Mouse (Mus musculus): ENCODE results near the gene Dgkh. TPM values are rescaled to one million over a fixed set of nuclear protein-coding genes. Genes with fewer than 3 reads are reported as not detected.

The Dgkh gene
- polyA plus RNA-seq, 1 experiment from 2014 or later = 3.1 TPM

DNA sequence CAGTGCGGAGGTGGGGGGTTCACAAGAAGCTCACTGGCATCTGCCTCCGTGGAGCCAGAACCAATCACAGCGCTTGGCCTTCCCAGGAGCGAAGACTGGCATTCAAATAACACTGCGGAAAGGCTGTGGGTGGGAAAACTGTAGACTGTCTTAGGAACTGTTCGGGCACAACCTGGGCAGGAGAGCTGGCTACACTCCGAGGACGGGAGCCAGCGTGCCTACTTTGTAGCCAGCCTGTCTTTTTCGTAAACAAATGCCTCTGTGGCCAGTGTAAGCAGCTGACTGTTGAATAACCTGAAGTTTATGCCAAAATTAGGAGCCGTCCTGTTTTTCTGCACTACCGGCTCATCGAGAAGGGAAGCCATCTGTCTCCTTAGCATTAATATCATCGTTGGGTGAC is 71.1 kb downstream of the Dgkh start:
- Histone ChIP-seq H3K27me3 (replicated peaks) (no peaks in the 10 kb centered on the region), H3K9me3 (0 out of 2 replicates have a peak, but pooled peaks cover 3% of the 10 kb centered on the region), H3K9ac (no peak overlapping the region), H3K4me1 (no peaks in the 10 kb centered on the region), H3K4me3 (no peak overlapping the region), H3K4me2 (no peak overlapping the region), H3K27ac (no peak overlapping the region), H3K36me3 (replicated peaks) (no peaks in the 10 kb centered on the region)
- WGBS = 95% methylated on average over 14 of the region's 14 CpGs
- no peak for ATAC-seq (replicated peaks)

- Histone ChIP-seq H3K4me3 (no peak overlapping the region), H3K9ac (no peak overlapping the region), H3K27me3 (replicated peaks) (no peaks in the 10 kb centered on the region), H3K4me2 (no peak overlapping the region), H3K27ac (no peak overlapping the region), H3K36me3 (replicated peaks) (no peaks in the 10 kb centered on the region), H3K9me3 (0 out of 2 replicates have a peak, but pooled peaks cover 3% of the 10 kb centered on the region), H3K4me1 (no peaks in the 10 kb centered on the region)
- WGBS = 97% methylated on average over 6 of the region's 6 CpGs
- ATAC-seq (replicated peaks) = no peak
Observed at GRCm38 (mm10) chr14:78658697-78659096, 73.9 kb downstream of the Dgkh start.

DNA sequence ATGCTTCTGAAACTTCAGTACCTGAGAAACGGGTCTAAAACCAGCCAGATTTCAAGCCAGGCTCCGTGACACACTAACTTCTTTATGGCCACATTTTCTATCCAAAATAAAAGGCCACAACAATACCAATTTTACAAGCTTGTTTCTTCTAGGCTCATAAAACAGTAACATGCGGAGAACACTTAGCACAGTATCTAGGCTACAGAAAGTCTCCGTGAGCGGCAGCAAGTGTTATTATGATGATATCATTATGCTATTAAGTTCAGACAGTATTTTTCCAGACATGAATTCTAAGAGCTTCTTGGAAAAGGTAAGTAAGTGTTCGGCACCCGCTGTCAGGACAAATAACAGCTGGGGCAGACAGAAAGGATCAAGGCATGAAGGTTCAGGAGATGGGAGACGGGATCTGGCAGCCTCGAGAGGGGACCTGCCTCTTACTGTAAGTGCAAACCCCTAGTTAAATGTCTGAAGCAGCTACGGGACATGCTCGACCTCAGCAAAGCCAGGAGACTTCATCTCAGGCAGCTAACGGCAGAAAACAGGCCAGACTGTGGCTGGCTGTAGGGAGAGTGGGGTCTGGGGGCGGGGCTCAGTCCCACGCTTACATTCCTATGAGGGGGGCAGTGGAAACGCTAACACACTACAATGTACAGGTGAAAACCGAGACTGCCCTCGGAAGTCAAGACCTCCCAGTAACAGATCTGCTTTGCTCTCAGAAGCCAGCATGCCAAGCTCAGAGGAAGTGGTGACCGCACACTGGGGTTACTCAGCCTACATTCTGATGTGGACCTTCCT is 75.5 kb downstream of the Dgkh start:
- no peak for ATAC-seq (replicated peaks)
- Histone ChIP-seq H3K27me3 (replicated peaks) (no peaks in the 10 kb centered on the region), H3K9ac (no peak overlapping the region), H3K9me3 (0 out of 2 replicates have a peak, but pooled peaks cover 3% of the 10 kb centered on the region), H3K27ac (no peak overlapping the region), H3K4me2 (no peak overlapping the region), H3K4me3 (no peak overlapping the region), H3K36me3 (replicated peaks) (no peaks in the 10 kb centered on the region), H3K4me1 (no peaks in the 10 kb centered on the region)
- WGBS = 91% methylated on average over 18 of the region's 18 CpGs

- Histone ChIP-seq H3K27ac (no peak overlapping the region), H3K4me3 (no peak overlapping the region), H3K36me3 (replicated peaks) (no peaks in the 10 kb centered on the region), H3K9ac (no peak overlapping the region), H3K4me2 (no peak overlapping the region), H3K4me1 (no peaks in the 10 kb centered on the region), H3K27me3 (replicated peaks) (no peaks in the 10 kb centered on the region), H3K9me3 (no peaks in the 10 kb centered on the region)
- no peak for ATAC-seq (replicated peaks)
- WGBS = 83% methylated on average over 7 of the region's 7 CpGs
Observed at GRCm38 (mm10) chr14:78654939-78655556, 77.5 kb downstream of the Dgkh start.

GRCm38 (mm10) chr14:78654196-78654595 is 78.4 kb downstream of the Dgkh start:
- no peak overlapping the region for H3K27ac ChIP-seq
- WGBS = 81% methylated on average over 10 of the region's 10 CpGs
- H3K4me2 ChIP-seq = no peak overlapping the region
- no peaks in the 10 kb centered on the region for H3K9me3 ChIP-seq
- no peak overlapping the region for H3K4me3 ChIP-seq
- H3K4me1 ChIP-seq = no peaks in the 10 kb centered on the region
- no peaks in the 10 kb centered on the region for H3K27me3 ChIP-seq (replicated peaks)
- ATAC-seq (replicated peaks) = no peak
- H3K9ac ChIP-seq = no peak overlapping the region
- no peaks in the 10 kb centered on the region for H3K36me3 ChIP-seq (replicated peaks)

- H3K9ac ChIP-seq = no peak overlapping the region
- ATAC-seq (replicated peaks) = no peak
Observed at GRCm38 (mm10) chr14:78653333-78653732, 79.2 kb downstream of the Dgkh start.

GRCm38 (mm10) chr14:78651696-78652095 is 80.9 kb downstream of the Dgkh start:
- WGBS = 79% methylated on average over 7 of the region's 7 CpGs
- Histone ChIP-seq H3K4me1 (no peaks in the 10 kb centered on the region), H3K27me3 (replicated peaks) (no peaks in the 10 kb centered on the region), H3K27ac (no peak overlapping the region), H3K9ac (no peak overlapping the region), H3K36me3 (replicated peaks) (no peaks in the 10 kb centered on the region), H3K9me3 (no peaks in the 10 kb centered on the region), H3K4me3 (no peak overlapping the region), H3K4me2 (no peak overlapping the region)
- ATAC-seq (replicated peaks) = no peak

More at GRCm38 (mm10) chr14:78653333-78653732, 79.2 kb downstream of the Dgkh start:
- no peaks in the 10 kb centered on the region for H3K27me3 ChIP-seq (replicated peaks)
- no peaks in the 10 kb centered on the region for H3K4me1 ChIP-seq
- WGBS = 89% methylated on average over 5 of the region's 5 CpGs
- H3K4me2 ChIP-seq = no peak overlapping the region
- no peaks in the 10 kb centered on the region for H3K9me3 ChIP-seq
- no peak overlapping the region for H3K27ac ChIP-seq
- no peaks in the 10 kb centered on the region for H3K36me3 ChIP-seq (replicated peaks)
- H3K4me3 ChIP-seq = no peak overlapping the region

DNA sequence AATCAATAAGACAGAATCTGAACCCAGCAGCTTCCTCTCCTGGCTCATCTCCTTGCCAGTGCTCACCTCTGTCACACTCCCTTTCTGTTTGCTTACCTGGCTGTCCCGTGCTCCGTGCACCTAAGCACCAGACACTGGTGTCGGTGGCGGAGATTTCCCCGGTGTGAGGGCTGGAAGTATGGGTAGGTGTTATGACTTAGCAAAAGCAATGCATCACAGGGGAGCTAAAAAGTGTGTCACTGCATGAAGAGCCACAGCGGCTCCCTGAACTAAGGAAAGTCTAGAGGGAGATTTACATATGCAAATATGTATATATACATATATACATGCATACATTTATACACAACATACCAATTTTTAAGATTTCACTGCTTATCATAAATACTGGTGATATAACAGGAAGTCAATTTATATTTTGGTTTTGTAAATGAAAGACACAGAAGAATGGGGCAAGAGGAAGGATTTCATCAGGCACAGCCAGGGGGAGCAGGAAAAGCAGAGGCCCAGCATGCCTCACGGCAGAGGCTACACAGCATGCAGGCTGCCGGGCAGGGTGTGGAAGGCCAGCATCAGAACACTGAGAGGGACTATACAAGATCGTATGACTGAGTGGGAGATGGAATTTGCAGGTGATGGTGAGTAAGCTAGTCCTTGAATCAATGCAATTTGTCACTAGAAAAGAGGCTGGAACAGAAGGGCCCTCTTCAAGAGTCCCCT is 82.0 kb downstream of the Dgkh start:
- Histone ChIP-seq H3K4me2 (no peak overlapping the region), H3K9ac (no peak overlapping the region), H3K4me3 (no peak overlapping the region), H3K27me3 (replicated peaks) (no peaks in the 10 kb centered on the region), H3K9me3 (no peaks in the 10 kb centered on the region), H3K36me3 (replicated peaks) (no peaks in the 10 kb centered on the region), H3K27ac (no peak overlapping the region), H3K4me1 (no peaks in the 10 kb centered on the region)
- WGBS = 80% methylated on average over 9 of the region's 9 CpGs
- no peak for ATAC-seq (replicated peaks)

GRCm38 (mm10) chr14:78649525-78650274 is 82.9 kb downstream of the Dgkh start:
- Histone ChIP-seq H3K4me3 (no peak overlapping the region), H3K27me3 (replicated peaks) (no peaks in the 10 kb centered on the region), H3K36me3 (replicated peaks) (no peaks in the 10 kb centered on the region), H3K27ac (no peak overlapping the region), H3K9ac (no peak overlapping the region), H3K4me2 (no peak overlapping the region), H3K9me3 (no peaks in the 10 kb centered on the region), H3K4me1 (no peaks in the 10 kb centered on the region)
- 88% methylated on average over 21 of the region's 21 CpGs for WGBS
- ATAC-seq (replicated peaks) = peak; percentile 26; the same call in 1 of the 2 replicates

- no peaks in the 10 kb centered on the region for H3K36me3 ChIP-seq (replicated peaks)
- no peaks in the 10 kb centered on the region for H3K27me3 ChIP-seq (replicated peaks)
- no peaks in the 10 kb centered on the region for H3K9me3 ChIP-seq
- no peak overlapping the region for H3K4me3 ChIP-seq
- no peak for ATAC-seq (replicated peaks)
- no peak overlapping the region for H3K9ac ChIP-seq
- H3K27ac ChIP-seq = no peak overlapping the region
- 79% methylated on average over 3 of the region's 3 CpGs for WGBS
- no peak overlapping the region for H3K4me2 ChIP-seq
- H3K4me1 ChIP-seq = no peaks in the 10 kb centered on the region
Observed at GRCm38 (mm10) chr14:78645622-78646021, 87.0 kb downstream of the Dgkh start.

- H3K36me3 ChIP-seq (replicated peaks) = no peaks in the 10 kb centered on the region
- no peak overlapping the region for H3K27ac ChIP-seq
- H3K27me3 ChIP-seq (replicated peaks) = no peaks in the 10 kb centered on the region
- H3K4me1 ChIP-seq = no peaks in the 10 kb centered on the region
- H3K4me3 ChIP-seq = no peak overlapping the region
- 85% methylated on average over 7 of the region's 7 CpGs for WGBS
- H3K9me3 ChIP-seq = no peaks in the 10 kb centered on the region
- no peak overlapping the region for H3K4me2 ChIP-seq
- no peak for ATAC-seq (replicated peaks)
- no peak overlapping the region for H3K9ac ChIP-seq
Observed at GRCm38 (mm10) chr14:78641314-78641713, 91.3 kb downstream of the Dgkh start.

- WGBS = 82% methylated on average over 5 of the region's 5 CpGs
- no peak for ATAC-seq (replicated peaks)
- H3K27me3 ChIP-seq (replicated peaks) = no peaks in the 10 kb centered on the region
- no peak overlapping the region for H3K27ac ChIP-seq
- H3K9me3 ChIP-seq = no peaks in the 10 kb centered on the region
- no peaks in the 10 kb centered on the region for H3K4me1 ChIP-seq
- H3K36me3 ChIP-seq (replicated peaks) = no peaks in the 10 kb centered on the region
- no peak overlapping the region for H3K4me2 ChIP-seq
- H3K4me3 ChIP-seq = no peak overlapping the region
- no peak overlapping the region for H3K9ac ChIP-seq
Observed at GRCm38 (mm10) chr14:78639691-78640090, 92.9 kb downstream of the Dgkh start.

Measured in midbrain, embryonic 15.5 days (tissue).